In the genomic region with DNA sequence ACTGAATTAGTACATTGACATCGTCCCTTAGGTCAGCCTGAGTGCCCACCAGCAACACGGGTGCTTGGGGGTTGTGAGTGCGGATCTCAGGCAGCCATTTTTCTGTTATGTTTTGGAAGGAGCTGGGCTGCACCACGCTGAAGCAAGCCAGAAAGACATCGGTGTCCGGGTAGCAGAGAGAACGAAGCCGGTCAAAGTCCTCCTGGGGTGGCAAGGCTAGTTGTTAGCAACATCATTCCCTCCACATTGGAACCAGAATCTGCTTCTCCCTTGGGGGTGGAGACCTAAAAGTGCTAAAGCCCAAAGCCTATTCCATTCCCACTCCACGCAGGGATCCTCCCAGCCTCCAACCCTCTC, we compare ENCODE assay signal across 9 mouse cellular contexts. TPM values are rescaled to one million over a fixed set of nuclear protein-coding genes. Genes with fewer than 3 reads are reported as not detected.
DNase-seq lines count a peak whose midpoint lies in the region; ATAC-seq and TF ChIP-seq lines count a peak whose summit lies in the region.
"Had no signal": no experiment of that assay in that cellular context is flagged by ENCODE, and none has a peak within 500 bp of the region (broad histone marks: within the 10 kb centered on the region; RNA-seq: fewer than 3 reads in every experiment).

No protein-coding gene starts in this region.

- 0 out of 2 replicates have a peak, but pooled peaks have one; percentile 8 for TF ChIP-seq CTCF in small intestine, adult 2 months (IDR thresholded peaks at IDR 0.05; ENCODE audit: extremely low read depth, insufficient read length, insufficient replicate concordance, low read depth, low read length)

- peak overlapping the region; percentile 86 for H3K4me2 ChIP-seq in lung, embryonic 15.5 days
- peak overlapping the region; percentile 56 for H3K4me2 ChIP-seq in forebrain, embryonic 16.5 days (ENCODE audit: low read length)
- H3K4me2 ChIP-seq in limb, embryonic 14.5 days (replicated peaks; ENCODE audit: low read depth, low read length, severe bottlenecking), result peak overlapping the region; percentile 95; the same call in 1 of the 2 replicates

- no peak overlapping the region for H3K27ac ChIP-seq in lung, embryonic 15.5 days
- no peak overlapping the region for H3K27ac ChIP-seq in forebrain, embryonic 16.5 days (ENCODE audit: low read length)
- H3K27ac ChIP-seq in limb, embryonic 14.5 days (replicated peaks; ENCODE audit: low read depth, low read length), result no peak overlapping the region
- no peak overlapping the region for H3K27ac ChIP-seq in small intestine, adult 2 months (ENCODE audit: insufficient read depth, low read depth, low read length)

- H3K4me3 ChIP-seq in lung, embryonic 15.5 days, result peak overlapping the region; percentile 45
- H3K4me3 ChIP-seq in forebrain, embryonic 16.5 days (replicated peaks; ENCODE audit: low read length), result peak overlapping the region; percentile 55
- peak overlapping the region; percentile 56 for H3K4me3 ChIP-seq in limb, embryonic 14.5 days (replicated peaks; ENCODE audit: low read length)
- peak overlapping the region; percentile 79 for H3K4me3 ChIP-seq in small intestine, adult 2 months (ENCODE audit: low read depth, low read length)

- H3K4me1 ChIP-seq in lung, embryonic 15.5 days, result peaks cover 5% of the 10 kb centered on the region
- peaks cover 7% of the 10 kb centered on the region; the same call in 1 of the 2 replicates for H3K4me1 ChIP-seq in forebrain, embryonic 16.5 days (replicated peaks; ENCODE audit: control insufficient read depth, insufficient read depth, low read length)
- no peaks in the 10 kb centered on the region for H3K4me1 ChIP-seq in limb, embryonic 14.5 days (ENCODE audit: control insufficient read depth, insufficient read depth, low read length)
- peaks cover 16% of the 10 kb centered on the region for H3K4me1 ChIP-seq in small intestine, adult 2 months (ENCODE audit: control insufficient read depth, insufficient read depth, insufficient read length, low read length)

- H3K9ac ChIP-seq in lung, embryonic 15.5 days, result 0 out of 2 replicates have a peak overlapping the region, but pooled peaks have one; percentile 10
- H3K9ac ChIP-seq in forebrain, embryonic 16.5 days (replicated peaks; ENCODE audit: low read depth, low read length), result peak overlapping the region; percentile 67
- no peak overlapping the region for H3K9ac ChIP-seq in limb, embryonic 14.5 days (ENCODE audit: low read depth, low read length, severe bottlenecking)

- no peak for DNase-seq in lung, postnatal 25 days (ENCODE audit: low spot score)
- DNase-seq in limb, embryonic 14.5 days (ENCODE audit: low spot score), result no peak
- DNase-seq in T-cell, adult 2 months (ENCODE audit: low spot score), result no peak
- no peak for DNase-seq in thymus, postnatal 36 days
- DNase-seq in gastrocnemius, postnatal 36 days, result no peak

- intact Hi-C loops in gastrocnemius, postnatal 36 days (cut with DNase I), result no loop called here

- TF ChIP-seq POLR2A in limb, embryonic 14.5 days (IDR thresholded peaks at IDR 0.05; ENCODE audit: borderline replicate concordance, extremely low read depth, insufficient read depth, insufficient read length), result no peak
- TF ChIP-seq POLR2A in small intestine, adult 2 months (IDR thresholded peaks at IDR 0.05; ENCODE audit: low read depth, low read length), result no peak

- H3K36me3 ChIP-seq in lung, embryonic 15.5 days, result no peaks in the 10 kb centered on the region
- H3K36me3 ChIP-seq in forebrain, embryonic 16.5 days (ENCODE audit: control insufficient read depth, insufficient read depth), result no peaks in the 10 kb centered on the region
- H3K36me3 ChIP-seq in limb, embryonic 14.5 days (ENCODE audit: control insufficient read depth, insufficient read depth, low read length), result no peaks in the 10 kb centered on the region
- no peaks in the 10 kb centered on the region for H3K36me3 ChIP-seq in small intestine, adult 2 months (ENCODE audit: control insufficient read depth, insufficient read depth, low read length)

- H3K27me3 ChIP-seq in lung, embryonic 15.5 days, result peaks cover 13% of the 10 kb centered on the region
- no peaks in the 10 kb centered on the region for H3K27me3 ChIP-seq in forebrain, embryonic 16.5 days (replicated peaks; ENCODE audit: control insufficient read depth, insufficient read depth, low read length)
- 0 out of 2 replicates have a peak, but pooled peaks cover 3% of the 10 kb centered on the region for H3K27me3 ChIP-seq in limb, embryonic 14.5 days (ENCODE audit: control insufficient read depth, insufficient read depth, low read length)
- no peaks in the 10 kb centered on the region for H3K27me3 ChIP-seq in small intestine, adult 2 months (ENCODE audit: control insufficient read depth, insufficient read depth, low read length)

- H3K9me3 ChIP-seq in lung, embryonic 15.5 days, result no peaks in the 10 kb centered on the region
- no peaks in the 10 kb centered on the region for H3K9me3 ChIP-seq in forebrain, embryonic 16.5 days (ENCODE audit: control insufficient read depth, low read length)
- no peaks in the 10 kb centered on the region for H3K9me3 ChIP-seq in limb, embryonic 14.5 days (ENCODE audit: control insufficient read depth, low read length)

- no peak for ATAC-seq in lung, embryonic 15.5 days (ENCODE audit: borderline replicate concordance, extremely low read depth, low FRiP score, low TSS enrichment)
- no peak for ATAC-seq in forebrain, embryonic 16.5 days
- no peak for ATAC-seq in limb, embryonic 14.5 days (ENCODE audit: low FRiP score, low read depth)

- WGBS in lung, embryonic 15.5 days, result 52% methylated on average over 9 of the region's 9 CpGs
- 43% methylated on average over 9 of the region's 9 CpGs for WGBS in forebrain, embryonic 16.5 days
- 49% methylated on average over 9 of the region's 9 CpGs for WGBS in limb, embryonic 14.5 days
- 42% methylated on average over 9 of the region's 9 CpGs for WGBS in small intestine, adult 2 months

RNA-seq across cellular contexts. Expression of gene Rhov, which starts 0.8 kb away (rescaled TPM):
- polyA plus RNA-seq in lung, embryonic 15.5 days (2015; fragmentation: Nextera tagmentation; extraction: Ambion mirVana), result 1.3 and 1.6 TPM in 2 replicates
- polyA plus RNA-seq in forebrain, embryonic 16.5 days (2015; fragmentation: Nextera tagmentation; extraction: Ambion mirVana), result 24.8 and 31.8 TPM in 2 replicates
- polyA plus RNA-seq in limb, embryonic 14.5 days (2012; rRNA removed), result 4.5 and 6.8 TPM in 2 replicates
- 14.7 and 15.1 TPM in 2 replicates for polyA plus RNA-seq in limb, embryonic 14.5 days (2014; fragmentation: Nextera tagmentation; extraction: Ambion mirVana)
- 2.1 and 3.0 TPM in 2 replicates for polyA plus RNA-seq in small intestine, adult 2 months (2012; rRNA removed)
- not detected for total RNA-seq in gastrocnemius, postnatal 36 days (2021)
- polyA plus RNA-seq: activated CD4-positive, CD25-positive, alpha-beta regulatory T cell, adult 4 months had no signal

RNA-seq across cellular contexts. Expression of gene Vps18, which starts 18.3 kb away (rescaled TPM):
- 18.3 and 19.1 TPM in 2 replicates for polyA plus RNA-seq in lung, embryonic 15.5 days (2015; fragmentation: Nextera tagmentation; extraction: Ambion mirVana)
- 32.5 and 33.6 TPM in 2 replicates for polyA plus RNA-seq in forebrain, embryonic 16.5 days (2015; fragmentation: Nextera tagmentation; extraction: Ambion mirVana)
- polyA plus RNA-seq in limb, embryonic 14.5 days (2012; rRNA removed), result 17.0 and 19.2 TPM in 2 replicates
- 14.8 and 16.6 TPM in 2 replicates for polyA plus RNA-seq in limb, embryonic 14.5 days (2014; fragmentation: Nextera tagmentation; extraction: Ambion mirVana)
- polyA plus RNA-seq in small intestine, adult 2 months (2012; rRNA removed), result 11.3 and 22.9 TPM in 2 replicates
- total RNA-seq in gastrocnemius, postnatal 36 days (2021), result 1 to 10 TPM; 9.0 to 9.2 TPM

RNA-seq across cellular contexts. Expression of gene Spint1, which starts 33.1 kb away (rescaled TPM):
- polyA plus RNA-seq in lung, embryonic 15.5 days (2015; fragmentation: Nextera tagmentation; extraction: Ambion mirVana), result 30.6 and 31.9 TPM in 2 replicates
- 0.44 and 0.57 TPM in 2 replicates for polyA plus RNA-seq in forebrain, embryonic 16.5 days (2015; fragmentation: Nextera tagmentation; extraction: Ambion mirVana)
- 9.2 and 11.6 TPM in 2 replicates for polyA plus RNA-seq in limb, embryonic 14.5 days (2012; rRNA removed)
- 18.2 and 19.5 TPM in 2 replicates for polyA plus RNA-seq in limb, embryonic 14.5 days (2014; fragmentation: Nextera tagmentation; extraction: Ambion mirVana)
- 139 and 367 TPM in 2 replicates for polyA plus RNA-seq in small intestine, adult 2 months (2012; rRNA removed)
- under 1 TPM in 1 of 2 experiments, not detected in 1; 0.20 TPM for total RNA-seq in gastrocnemius, postnatal 36 days (2021)
- polyA plus RNA-seq: activated CD4-positive, CD25-positive, alpha-beta regulatory T cell, adult 4 months had no signal

RNA-seq across cellular contexts. Expression of gene Ppp1r14d, which starts 40.6 kb away (rescaled TPM):
- 0.49 and 0.79 TPM in 2 replicates for polyA plus RNA-seq in lung, embryonic 15.5 days (2015; fragmentation: Nextera tagmentation; extraction: Ambion mirVana)
- not detected in 2 replicates for polyA plus RNA-seq in forebrain, embryonic 16.5 days (2015; fragmentation: Nextera tagmentation; extraction: Ambion mirVana)
- not detected in 2 replicates for polyA plus RNA-seq in limb, embryonic 14.5 days (2012; rRNA removed)
- polyA plus RNA-seq in limb, embryonic 14.5 days (2014; fragmentation: Nextera tagmentation; extraction: Ambion mirVana), result not detected in 2 replicates
- polyA plus RNA-seq in small intestine, adult 2 months (2012; rRNA removed), result 124 and 296 TPM in 2 replicates
- not detected for total RNA-seq in gastrocnemius, postnatal 36 days (2021)
- polyA plus RNA-seq: activated CD4-positive, CD25-positive, alpha-beta regulatory T cell, adult 4 months had no signal

RNA-seq across cellular contexts. Expression of gene Dll4, which starts 55.3 kb away (rescaled TPM):
- 13.6 and 14.7 TPM in 2 replicates for polyA plus RNA-seq in lung, embryonic 15.5 days (2015; fragmentation: Nextera tagmentation; extraction: Ambion mirVana)
- 4.8 and 5.5 TPM in 2 replicates for polyA plus RNA-seq in forebrain, embryonic 16.5 days (2015; fragmentation: Nextera tagmentation; extraction: Ambion mirVana)
- polyA plus RNA-seq in limb, embryonic 14.5 days (2012; rRNA removed), result 8.7 and 9.0 TPM in 2 replicates
- polyA plus RNA-seq in limb, embryonic 14.5 days (2014; fragmentation: Nextera tagmentation; extraction: Ambion mirVana), result 5.1 and 6.2 TPM in 2 replicates
- 9.8 and 22.1 TPM in 2 replicates for polyA plus RNA-seq in small intestine, adult 2 months (2012; rRNA removed)
- total RNA-seq in gastrocnemius, postnatal 36 days (2021), result 1 to 10 TPM; 5.1 to 5.5 TPM
- polyA plus RNA-seq: activated CD4-positive, CD25-positive, alpha-beta regulatory T cell, adult 4 months had no signal
